26 mouse cellular contexts compared by ENCODE assay signal in genomic region chr13:49708311-49708710, GRCm38 (mm10). TPM values are rescaled to one million over a fixed set of nuclear protein-coding genes. Genes with fewer than 3 reads are reported as not detected.
DNase-seq lines count a peak whose midpoint lies in the region; ATAC-seq lines count a peak whose summit lies in the region.
"Had no signal": no experiment of that assay in that cellular context is flagged by ENCODE, and none has a peak within 500 bp of the region (broad histone marks: within the 10 kb centered on the region; RNA-seq: fewer than 3 reads in every experiment).

No protein-coding gene starts in this region.

- peak; percentile 71 to 78 for DNase-seq in adrenal gland, adult (ENCODE audit: inconsistent age in 2 of 2, low spot score in 1 of 2)
- no peak for DNase-seq in adrenal gland, postnatal 4 days (ENCODE audit: low spot score in 2 of 2)
- peak; percentile 2 for DNase-seq in Muller cell, postnatal 12 days (ENCODE audit: inconsistent ontology term)
- DNase-seq in adrenal gland, postnatal 10 days = peak; percentile 27
- peak; percentile 49 to 59 for DNase-seq in adrenal gland, postnatal 36 days
- no peak for DNase-seq in cerebellum, adult 18-20 months
- DNase-seq in midbrain, embryonic 14.5 days = no peak
- no peak for DNase-seq in embryonic facial prominence, embryonic 10.5 days (ENCODE audit: low spot score)
- DNase-seq: cerebellum, adult 11 months; cerebellum, adult 8-10 months; cerebellum, postnatal 10 days; cerebellum, postnatal 36 days; forebrain, postnatal 0 days; gastrocnemius, adult 2 months; gastrocnemius, postnatal 25 days; heart, adult 2 months; kidney, adult 11 months; kidney, adult 8-10 months had no signal

- H3K4me3 ChIP-seq in midbrain, embryonic 14.5 days (replicated peaks; ENCODE audit: low read depth, low read length) = no peak overlapping the region
- no peak overlapping the region for H3K4me3 ChIP-seq in embryonic facial prominence, embryonic 10.5 days
- H3K4me3 ChIP-seq: embryonic facial prominence, embryonic 12.5 days; embryonic facial prominence, embryonic 15.5 days; gastrocnemius, adult 2 months; heart, adult 2 months; hindbrain, embryonic 12.5 days; hindbrain, embryonic 15.5 days; intestine, embryonic 15.5 days; kidney, embryonic 15.5 days had no signal

- peaks cover 94% of the 10 kb centered on the region for H3K36me3 ChIP-seq in midbrain, embryonic 14.5 days (ENCODE audit: control insufficient read depth, insufficient read depth, low read length)
- H3K36me3 ChIP-seq in embryonic facial prominence, embryonic 10.5 days (replicated peaks) = peaks cover 98% of the 10 kb centered on the region

- H3K27me3 ChIP-seq in midbrain, embryonic 14.5 days (ENCODE audit: control insufficient read depth, insufficient read depth, low read length) = no peaks in the 10 kb centered on the region
- H3K27me3 ChIP-seq in embryonic facial prominence, embryonic 10.5 days (replicated peaks; ENCODE audit: low read depth, poor library complexity, severe bottlenecking) = no peaks in the 10 kb centered on the region
- H3K27me3 ChIP-seq: embryonic facial prominence, embryonic 12.5 days; embryonic facial prominence, embryonic 15.5 days; hindbrain, embryonic 12.5 days; hindbrain, embryonic 15.5 days; intestine, embryonic 15.5 days; kidney, embryonic 15.5 days had no signal

- no peak overlapping the region for H3K27ac ChIP-seq in midbrain, embryonic 14.5 days (replicated peaks; ENCODE audit: low read depth, low read length)
- H3K27ac ChIP-seq in embryonic facial prominence, embryonic 10.5 days (replicated peaks) = no peak overlapping the region
- H3K27ac ChIP-seq: embryonic facial prominence, embryonic 12.5 days; embryonic facial prominence, embryonic 15.5 days; gastrocnemius, adult 2 months; heart, adult 2 months; hindbrain, embryonic 12.5 days; hindbrain, embryonic 15.5 days; intestine, embryonic 15.5 days; kidney, embryonic 15.5 days had no signal

- no peaks in the 10 kb centered on the region for H3K4me1 ChIP-seq in midbrain, embryonic 14.5 days (ENCODE audit: control insufficient read depth, insufficient read depth, low read length)
- no peaks in the 10 kb centered on the region for H3K4me1 ChIP-seq in embryonic facial prominence, embryonic 10.5 days
- H3K4me1 ChIP-seq: embryonic facial prominence, embryonic 12.5 days; embryonic facial prominence, embryonic 15.5 days; hindbrain, embryonic 15.5 days; intestine, embryonic 15.5 days; kidney, embryonic 15.5 days had no signal

- no peak overlapping the region for H3K4me2 ChIP-seq in midbrain, embryonic 14.5 days (ENCODE audit: low read length)
- H3K4me2 ChIP-seq: embryonic facial prominence, embryonic 12.5 days; embryonic facial prominence, embryonic 15.5 days; heart, embryonic 11.5 days; hindbrain, embryonic 12.5 days; hindbrain, embryonic 15.5 days; intestine, embryonic 15.5 days; kidney, embryonic 15.5 days had no signal

- no peak for ATAC-seq in midbrain, embryonic 14.5 days (ENCODE audit: low FRiP score, low TSS enrichment)
- ATAC-seq: forebrain, embryonic 14.5 days; forebrain, postnatal 0 days; intestine, embryonic 15.5 days had no signal

- 95% methylated on average over 8 of the region's 8 CpGs for WGBS in midbrain, embryonic 14.5 days
- 94% methylated on average over 8 of the region's 8 CpGs for WGBS in embryonic facial prominence, embryonic 10.5 days

- H3K9ac ChIP-seq in midbrain, embryonic 14.5 days (replicated peaks; ENCODE audit: low read length) = no peak overlapping the region
- H3K9ac ChIP-seq: embryonic facial prominence, embryonic 12.5 days; embryonic facial prominence, embryonic 15.5 days; forebrain, postnatal 0 days; hindbrain, embryonic 12.5 days; hindbrain, embryonic 15.5 days; intestine, embryonic 15.5 days; kidney, embryonic 15.5 days had no signal

- no peaks in the 10 kb centered on the region for H3K9me3 ChIP-seq in midbrain, embryonic 14.5 days (ENCODE audit: control insufficient read depth, low read length)
- no peaks in the 10 kb centered on the region for H3K9me3 ChIP-seq in embryonic facial prominence, embryonic 10.5 days
- H3K9me3 ChIP-seq: embryonic facial prominence, embryonic 12.5 days; embryonic facial prominence, embryonic 15.5 days; hindbrain, embryonic 12.5 days; hindbrain, embryonic 15.5 days; intestine, embryonic 15.5 days; kidney, embryonic 15.5 days had no signal

RNA-seq across cellular contexts. Expression of gene Iars, which starts 26.4 kb away (rescaled TPM):
- 10 to 100 TPM; 65.1 to 82.4 TPM for total RNA-seq in adrenal gland, postnatal 4 days (2021)
- 10 to 100 TPM; 59.5 to 61.3 TPM for total RNA-seq in adrenal gland, postnatal 10 days (2021)
- total RNA-seq in adrenal gland, postnatal 36 days (2021) = 10 to 100 TPM; 82.4 to 91.0 TPM
- 35.9 and 53.4 TPM in 2 replicates for polyA plus RNA-seq in midbrain, embryonic 14.5 days (2014; fragmentation: Nextera tagmentation; extraction: Ambion mirVana)
- polyA plus RNA-seq in embryonic facial prominence, embryonic 10.5 days (2016; fragmentation: Nextera tagmentation; extraction: Ambion mirVana) = 99.9 and 114 TPM in 2 replicates

RNA-seq across cellular contexts. Expression of gene Nol8, which starts 55.4 kb away (rescaled TPM):
- 10 to 100 TPM; 16.4 to 18.6 TPM for total RNA-seq in adrenal gland, postnatal 4 days (2021)
- total RNA-seq in adrenal gland, postnatal 10 days (2021) = 10 to 100 TPM; 18.7 to 19.1 TPM
- total RNA-seq in adrenal gland, postnatal 36 days (2021) = 10 to 100 TPM; 24.5 to 25.4 TPM
- polyA plus RNA-seq in midbrain, embryonic 14.5 days (2014; fragmentation: Nextera tagmentation; extraction: Ambion mirVana) = 18.0 and 22.4 TPM in 2 replicates
- 21.7 and 24.2 TPM in 2 replicates for polyA plus RNA-seq in embryonic facial prominence, embryonic 10.5 days (2016; fragmentation: Nextera tagmentation; extraction: Ambion mirVana)

RNA-seq across cellular contexts. Expression of gene Cenpp, which starts 55.7 kb away (rescaled TPM):
- total RNA-seq in adrenal gland, postnatal 4 days (2021) = 1 to 10 TPM; 8.8 to 9.8 TPM
- total RNA-seq in adrenal gland, postnatal 10 days (2021) = 1 to 10 TPM; 5.1 to 5.8 TPM
- 1 to 10 TPM; 1.2 to 2.4 TPM for total RNA-seq in adrenal gland, postnatal 36 days (2021)
- polyA plus RNA-seq in midbrain, embryonic 14.5 days (2014; fragmentation: Nextera tagmentation; extraction: Ambion mirVana) = 7.4 and 9.6 TPM in 2 replicates
- polyA plus RNA-seq in embryonic facial prominence, embryonic 10.5 days (2016; fragmentation: Nextera tagmentation; extraction: Ambion mirVana) = 34.4 and 35.2 TPM in 2 replicates

Comparison
In these comparisons a context has a peak if more than half of its experiments do, and no peak if none do; other contexts are left out.
1. DNase-seq: peak in adrenal gland, adult (2 of 2), Muller cell, postnatal 12 days (single experiment), adrenal gland, postnatal 10 days (single experiment) and adrenal gland, postnatal 36 days (2 of 2); none in adrenal gland, postnatal 4 days (0 of 2), cerebellum, adult 18-20 months (0 of 2), midbrain, embryonic 14.5 days (single experiment) and embryonic facial prominence, embryonic 10.5 days (single experiment).